Mouse (Mus musculus) liver, embryonic 14.5 days (tissue): Measurements from ENCODE around the gene Slc4a8. TPM values are rescaled to one million over a fixed set of nuclear protein-coding genes. Genes with fewer than 3 reads are reported as not detected.
"Not testable (repeated sequence)": the region's sequence is repeated elsewhere in the genome, so short reads cannot be mapped to it uniquely, and the experiment has no call there.

Experiments used
- ATAC-seq: fragments of 200-750 bp; cut with Nextera tagmentation; 2 replicates; pipeline ENCODE4 v1.8.0; 2017; ENCODE audit warnings: moderate number of reproducible peaks, mild to moderate bottlenecking, moderate library complexity; ENCODE audit not compliant: insufficient read depth
- DNase-seq, 3 experiments: peaks; one replicate each; pipeline ENCODE4 v3.0.0-alpha.2; 2012 to 2013; ENCODE audit warnings: low read depth in 3 of 3, low spot score in 3 of 3
- H3K27ac ChIP-seq: fragments of 300-500 bp; sonication (generic); 2 replicates; pipeline ENCODE4 v1.5.1; 2014; ENCODE audit warnings: moderate library complexity, mild to moderate bottlenecking, control low read depth, inconsistent platforms
- H3K27me3 ChIP-seq: fragments of 300-500 bp; sonication (generic); 2 replicates; pipeline ENCODE4 v1.6.1; 2014; ENCODE audit warnings: mild to moderate bottlenecking, low read length, moderate library complexity; ENCODE audit not compliant: control insufficient read depth, insufficient read depth
- H3K36me3 ChIP-seq: fragments of 300-500 bp; sonication (generic); replicated peaks from 2 replicates; pipeline ENCODE4 v1.6.1; 2014; ENCODE audit warnings: low read depth; ENCODE audit not compliant: control insufficient read depth, insufficient read depth
- H3K4me1 ChIP-seq, 2 experiments: fragments of 200-500 bp in 1 of 2; fragments of 300-500 bp in 1 of 2; sonication (generic) in 1 of 2; replicated peaks; 2 replicates each; pipeline ENCODE4 v1.6.1; 2012 to 2014; ENCODE audit warnings: antibody characterized with exemption in 1 of 2, inconsistent platforms in 1 of 2, low read length in 1 of 2; ENCODE audit not compliant: control insufficient read depth in 2 of 2, insufficient read depth in 2 of 2
- H3K4me2 ChIP-seq: fragments of 300-500 bp; sonication (generic); 2 replicates; pipeline ENCODE4 v1.6.1; 2014; ENCODE audit warnings: low read depth, mild to moderate bottlenecking, control low read depth, moderate library complexity
- H3K4me3 ChIP-seq, 2 experiments: fragments of 200-500 bp in 1 of 2; fragments of 300-500 bp in 1 of 2; sonication (generic) in 1 of 2; 2 replicates each; pipeline ENCODE4 v1.5.1; 2012 to 2014; ENCODE audit warnings: low read depth in 2 of 2, low read length in 2 of 2, mild to moderate bottlenecking in 2 of 2, control low read depth in 1 of 2, inconsistent platforms in 1 of 2, moderate library complexity in 1 of 2; ENCODE audit not compliant: insufficient read depth in 1 of 2
- H3K9ac ChIP-seq: fragments of 300-500 bp; sonication (generic); replicated peaks from 2 replicates; pipeline ENCODE4 v1.6.1; 2014; ENCODE audit warnings: mild to moderate bottlenecking, control low read depth, moderate library complexity
- H3K9me3 ChIP-seq: fragments of 300-500 bp; sonication (generic); 2 replicates; pipeline ENCODE4 v1.6.1; 2016; ENCODE audit warnings: low read length, mixed read lengths; ENCODE audit not compliant: control insufficient read depth
- CTCF ChIP-seq: IDR thresholded peaks from 2 replicates; pipeline ENCODE4 v1.5.1; 2016; ENCODE audit warnings: antibody characterized with exemption, low read depth, control low read depth
- EP300 ChIP-seq: IDR thresholded peaks from 2 replicates; pipeline ENCODE4 v1.6.1; 2016; ENCODE audit warnings: antibody characterized with exemption, low read depth
- WGBS: fragments of 180-500 bp; shearing (Covaris S2); extraction: QIAGEN DNeasy Blood & Tissue Kit; methylation state at CpG from one replicate; pipeline ENCODE4 v1.1.7; 2014; ENCODE audit not compliant: insufficient replicate concordance; 5-methylcytosine and 5-hydroxymethylcytosine counted together
- polyA plus RNA-seq, 2 experiments: library from polyadenylated mRNA; depleted of rRNA in 1 of 2; stranded (reverse) in 1 of 2; unstranded in 1 of 2; fragments of >200 nt; fragmentation: Nextera tagmentation in 1 of 2; extraction: Ambion mirVana in 1 of 2; gene quantifications; 2 replicates each; pipeline versions ENCODE4 v1.2.1 to v1.2.3; 2012 to 2014

Slc4a8 gene
- polyA plus RNA-seq, 2 experiments = 0.16 to 0.55 TPM

- no peak for ATAC-seq
- no peak for TF ChIP-seq EP300
- TF ChIP-seq CTCF = no peak
- H3K27me3 ChIP-seq = peaks cover 39% of the 10 kb centered on the region
- no peaks in the 10 kb centered on the region for H3K36me3 ChIP-seq
- peak overlapping the region; percentile 77 for H3K4me2 ChIP-seq
- WGBS = 21% methylated on average over 9 of the region's 9 CpGs
- no peak overlapping the region; a peak in 1 of 4 replicates for H3K4me3 ChIP-seq
- H3K9ac ChIP-seq = no peak overlapping the region
- peaks cover 0 to 2% of the 10 kb centered on the region in 2 experiments; a peak in 1 of 4 replicates for H3K4me1 ChIP-seq
- no peak overlapping the region for H3K27ac ChIP-seq
- no peaks in the 10 kb centered on the region for H3K9me3 ChIP-seq
- DNase-seq = no peak
These were observed 520 bp upstream of the Slc4a8 start for GRCm38 (mm10) chr15:100761036-100761418.

GRCm38 (mm10) chr15:100762649-100763048, 1.1 kb downstream of the Slc4a8 start:
- no peak overlapping the region for H3K27ac ChIP-seq
- H3K4me3 ChIP-seq = no peak overlapping the region
- H3K36me3 ChIP-seq = no peaks in the 10 kb centered on the region
- H3K9ac ChIP-seq = no peak overlapping the region
- H3K4me2 ChIP-seq = no peak overlapping the region
- H3K27me3 ChIP-seq = peaks cover 39% of the 10 kb centered on the region
- DNase-seq (no peak), ATAC-seq (no peak)
- WGBS = 42% methylated on average over 8 of the region's 8 CpGs
- no peaks in the 10 kb centered on the region for H3K9me3 ChIP-seq
- TF ChIP-seq CTCF (no peak), EP300 (no peak)
- peaks cover 0 to 2% of the 10 kb centered on the region in 2 experiments; a peak in 1 of 4 replicates for H3K4me1 ChIP-seq

GRCm38 (mm10) chr15:100764163-100764951, 2.8 kb downstream of the Slc4a8 start:
- H3K9me3 ChIP-seq = no peaks in the 10 kb centered on the region
- DNase-seq = no peak
- H3K27me3 ChIP-seq = peaks cover 39% of the 10 kb centered on the region
- no peaks in the 10 kb centered on the region for H3K36me3 ChIP-seq
- no peak overlapping the region for H3K9ac ChIP-seq
- no peak overlapping the region for H3K27ac ChIP-seq
- no peak for ATAC-seq
- 0 out of 4 replicates have a peak, but pooled peaks cover 0 to 2% of the 10 kb centered on the region in 2 experiments for H3K4me1 ChIP-seq
- no peak overlapping the region for H3K4me2 ChIP-seq
- whole genome bisulfite sequencing = 57% methylated on average over 16 of the region's 16 CpGs
- no peak for TF ChIP-seq CTCF
- no peak for TF ChIP-seq EP300
- no peak overlapping the region for H3K4me3 ChIP-seq

GRCm38 (mm10) chr15:100766826-100767225, 5.3 kb downstream of the Slc4a8 start:
- H3K9ac ChIP-seq = no peak overlapping the region
- WGBS = 55% methylated on average over 9 of the region's 9 CpGs
- TF ChIP-seq CTCF = no peak
- no peak for TF ChIP-seq EP300
- H3K4me1 ChIP-seq = no peaks in the 10 kb centered on the region
- no peaks in the 10 kb centered on the region for H3K9me3 ChIP-seq
- DNase-seq (no peak), ATAC-seq (no peak)
- H3K4me3 ChIP-seq = no peak overlapping the region
- H3K4me2 ChIP-seq = no peak overlapping the region
- no peak overlapping the region for H3K27ac ChIP-seq
- no peaks in the 10 kb centered on the region for H3K36me3 ChIP-seq
- H3K27me3 ChIP-seq = peaks cover 24% of the 10 kb centered on the region

GRCm38 (mm10) chr15:100767851-100768250, 6.3 kb downstream of the Slc4a8 start:
- no peak for TF ChIP-seq CTCF
- no peak for TF ChIP-seq EP300
- ATAC-seq = no peak
- H3K27me3 ChIP-seq = peaks cover 14% of the 10 kb centered on the region
- no peaks in the 10 kb centered on the region for H3K9me3 ChIP-seq
- DNase-seq = no peak
- no peaks in the 10 kb centered on the region for H3K4me1 ChIP-seq
- no peak overlapping the region for H3K4me3 ChIP-seq
- no peak overlapping the region for H3K9ac ChIP-seq
- no peak overlapping the region for H3K27ac ChIP-seq
- 74% methylated on average over 13 of the region's 13 CpGs for WGBS
- no peaks in the 10 kb centered on the region for H3K36me3 ChIP-seq
- no peak overlapping the region for H3K4me2 ChIP-seq

GRCm38 (mm10) chr15:100769023-100769422, 7.5 kb downstream of the Slc4a8 start:
- H3K36me3 ChIP-seq, H3K27me3 ChIP-seq, H3K4me2 ChIP-seq, H3K27ac ChIP-seq, DNase-seq, H3K4me3 ChIP-seq, H3K9ac ChIP-seq, H3K9me3 ChIP-seq, H3K4me1 ChIP-seq, ATAC-seq: not testable (repeated sequence)
- WGBS = 65% methylated on average over 4 of the region's 4 CpGs
